Mouse (Mus musculus) yolk sac, embryonic 10.5 days (tissue): ENCODE measurements around the gene Sec14l3.

ENCODE experiments used
- DNase-seq: peaks from one replicate; pipeline ENCODE4 v3.0.0-alpha.2; 2017; ENCODE audit warnings: low spot score

Gene Sec14l3

DNA sequence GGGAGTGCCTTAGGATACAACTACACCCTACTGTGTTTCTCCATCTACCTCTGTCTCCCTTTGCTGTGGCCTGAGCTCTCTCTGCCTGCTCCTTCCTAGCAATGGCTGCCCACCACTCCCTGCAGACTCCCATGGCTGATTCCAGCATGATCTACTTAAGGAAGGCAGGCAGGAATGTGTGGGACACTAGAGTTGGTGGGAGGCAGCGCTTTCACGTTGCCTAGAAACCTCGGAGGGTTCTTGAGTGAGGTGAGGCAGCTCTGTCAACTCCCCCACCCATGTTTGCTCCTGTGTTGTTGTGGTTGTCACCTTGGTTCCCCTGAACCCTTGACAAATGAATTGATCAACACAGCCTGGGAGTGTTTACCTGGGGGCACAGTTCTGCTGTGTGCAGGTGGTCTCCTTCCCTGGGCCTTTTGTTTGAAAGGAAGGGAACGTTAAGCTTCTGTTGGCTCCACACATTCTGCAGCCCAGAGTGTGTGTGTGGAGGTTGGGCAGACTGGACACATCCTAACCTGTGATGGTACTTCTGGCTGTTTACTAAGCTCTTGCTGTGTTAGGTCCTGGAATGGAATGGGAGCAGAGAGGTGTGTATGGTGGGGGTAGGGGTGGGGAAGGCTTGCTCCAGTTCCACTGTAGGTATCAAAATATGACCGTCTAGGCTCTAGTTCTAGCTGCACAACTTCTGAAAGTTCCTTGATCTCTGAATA is 3.6 kb upstream of the Sec14l3 start:
- DNase-seq, result no peak

DNA sequence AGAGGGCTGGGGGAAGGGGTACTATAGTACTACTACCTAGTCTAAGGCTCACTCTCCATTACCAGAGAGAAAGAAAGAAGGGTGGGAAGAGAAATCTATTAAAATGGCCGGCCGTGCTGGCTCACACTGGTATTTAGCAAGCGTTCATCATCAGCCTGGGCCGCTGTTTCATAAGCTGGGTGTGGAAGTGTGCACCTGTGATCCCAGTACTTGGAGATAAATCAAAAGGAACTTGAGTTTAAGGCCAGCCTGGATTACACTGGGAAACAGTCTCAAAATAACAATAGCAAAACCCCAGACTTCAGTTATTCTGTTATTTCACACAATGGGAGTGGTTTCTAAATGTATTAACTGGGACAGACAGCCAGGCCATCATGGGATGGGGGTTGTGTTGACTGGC is 2.1 kb upstream of the Sec14l3 start:
- DNase-seq, result no peak

- DNase-seq, result no peak
These were observed 1.7 kb upstream of the Sec14l3 start for GRCm38 (mm10) chr11:4062981-4063380.

- DNase-seq, result no peak
These were observed 5.0 kb downstream of the Sec14l3 start for GRCm38 (mm10) chr11:4069664-4070063.

- DNase-seq, result no peak
These were observed 12.0 kb downstream of the Sec14l3 start for GRCm38 (mm10) chr11:4076633-4077032.

DNA sequence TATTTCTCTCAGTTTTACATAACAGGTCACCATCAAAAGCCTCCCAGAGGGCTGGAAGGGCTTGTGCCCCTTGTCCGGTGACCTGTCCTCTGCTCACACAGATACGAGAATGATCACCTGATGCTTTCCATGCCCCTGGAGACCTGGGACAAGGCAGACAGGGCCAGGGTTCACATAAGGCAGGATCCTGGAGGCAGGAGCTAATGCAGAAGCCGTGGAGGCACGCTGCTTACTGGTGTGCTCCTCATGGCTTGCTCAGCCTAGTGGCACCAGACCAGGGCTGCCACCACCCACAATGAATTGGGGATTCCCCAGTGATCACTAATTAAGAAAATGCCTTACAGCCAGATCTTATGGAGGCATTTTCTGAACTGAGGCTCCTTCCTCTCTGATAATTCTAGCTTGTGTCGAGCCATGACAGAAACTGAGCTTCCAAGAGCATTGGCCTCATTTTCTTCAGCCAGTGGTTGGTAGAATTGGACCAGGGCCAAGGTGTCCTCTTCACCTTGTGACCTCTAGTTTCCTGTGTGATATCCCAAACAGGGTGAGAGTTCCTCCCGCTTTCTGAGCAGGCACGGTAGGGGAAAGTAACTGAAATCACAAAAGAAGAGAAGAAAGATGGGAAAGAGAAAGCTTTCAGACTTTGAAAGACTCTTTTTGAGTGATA is 13.8 kb downstream of the Sec14l3 start:
- DNase-seq, result no peak

DNA sequence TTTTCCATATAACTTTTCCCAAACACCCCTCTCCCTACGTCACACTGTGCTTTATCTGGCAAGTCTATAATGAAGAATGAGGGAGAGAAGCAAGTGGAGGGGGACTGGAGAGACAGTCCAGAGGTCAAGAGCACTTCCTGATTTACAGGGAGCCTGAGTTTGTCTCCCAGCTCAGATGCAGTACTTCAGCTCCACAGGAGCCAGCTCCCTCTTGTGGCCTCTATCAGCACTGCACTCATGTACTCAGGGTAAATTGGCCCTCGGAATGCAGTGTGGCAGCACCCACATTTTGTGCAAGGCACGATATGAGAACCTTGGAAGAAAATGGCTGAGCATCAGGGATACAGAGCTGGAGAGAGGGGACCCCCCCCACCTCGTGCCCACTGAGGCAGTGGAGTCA is 15.6 kb downstream of the Sec14l3 start:
- peak; percentile 62 for DNase-seq

DNA sequence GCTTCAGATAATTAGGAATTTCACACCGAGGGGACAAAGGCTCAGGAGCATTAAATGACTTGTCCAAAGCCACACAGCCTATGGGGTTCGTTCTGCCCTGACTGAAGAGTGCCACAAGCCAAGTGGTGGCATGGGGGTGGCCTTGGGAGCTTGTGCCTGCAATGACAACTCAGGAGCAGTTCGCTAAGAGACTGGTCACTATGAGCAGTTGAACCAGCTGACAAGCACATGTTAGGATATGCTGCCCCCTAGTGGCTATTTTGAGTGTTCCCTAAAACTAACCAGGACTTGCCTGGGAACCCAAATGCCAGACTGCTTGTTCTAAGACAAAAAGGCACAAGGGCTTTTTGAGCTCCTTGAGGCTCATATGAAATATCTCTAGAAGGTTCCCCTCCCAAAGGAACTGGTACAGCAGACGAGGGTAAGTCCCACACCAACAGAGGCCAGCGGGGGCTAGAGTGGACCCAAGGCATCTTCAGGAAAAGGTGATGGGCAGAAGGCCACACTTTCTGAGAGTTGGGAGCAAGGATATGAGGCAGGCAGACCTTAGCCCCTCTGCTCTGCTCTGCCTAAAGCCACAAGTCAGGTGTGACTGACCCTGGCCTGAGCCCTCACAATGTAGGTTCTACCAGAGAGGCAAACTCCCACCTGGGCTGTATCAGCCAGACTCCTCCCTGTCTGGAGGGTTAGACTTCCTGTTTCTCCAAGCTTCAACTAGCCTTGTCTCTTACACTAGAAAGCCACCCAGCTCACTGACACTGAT is 18.9 kb downstream of the Sec14l3 start:
- DNase-seq, result peak; percentile 78

DNA sequence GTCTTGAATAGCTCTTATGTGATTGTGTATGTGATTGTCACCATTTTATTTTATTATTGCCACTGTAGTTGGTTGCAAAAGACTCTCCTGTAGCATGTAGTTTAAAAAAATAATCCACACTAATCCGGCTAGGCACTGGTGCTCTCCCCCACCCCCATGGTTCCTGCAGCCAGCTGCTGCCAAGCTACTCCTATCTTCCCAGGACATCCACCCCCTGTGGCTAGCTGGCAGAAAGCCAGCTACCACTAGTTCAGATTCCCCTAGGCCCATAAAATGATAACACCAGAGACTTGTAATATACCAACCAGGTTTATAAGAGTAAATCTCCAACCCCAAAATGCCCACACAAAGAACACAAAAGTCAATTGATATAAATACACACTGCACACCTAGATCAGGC is 21.6 kb downstream of the Sec14l3 start:
- no peak for DNase-seq

DNA sequence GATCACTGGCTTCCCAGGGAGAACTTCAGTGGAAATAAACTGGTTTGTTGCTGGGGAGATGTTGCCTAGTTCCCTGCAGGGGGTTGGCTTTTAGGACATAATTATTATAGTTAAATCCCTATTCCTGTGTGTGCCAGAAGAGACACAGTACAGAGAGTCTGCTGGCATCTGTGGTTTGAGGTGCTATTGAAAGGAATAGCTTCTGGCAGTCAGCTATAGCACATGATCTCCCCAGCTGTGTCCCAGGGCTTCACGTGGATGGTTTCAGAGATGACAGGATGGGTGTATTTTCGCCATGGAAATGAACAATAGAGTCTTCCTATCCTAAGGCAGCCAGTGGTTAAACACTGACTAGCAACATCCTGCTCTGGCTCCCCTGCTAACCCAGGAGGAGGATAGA is 22.6 kb downstream of the Sec14l3 start:
- no peak for DNase-seq

- DNase-seq, result peak; percentile 75
These were observed 29.1 kb downstream of the Sec14l3 start for GRCm38 (mm10) chr11:4093459-4094377.

- DNase-seq, result peak; percentile 87
These were observed 29.9 kb downstream of the Sec14l3 start for GRCm38 (mm10) chr11:4094378-4095170.

GRCm38 (mm10) chr11:4095171-4096053 is 30.8 kb downstream of the Sec14l3 start, which contains the start of gene Mtfp1:
TSS of gene Mtfp1 (minus strand) at chr11:4095445.
- peak; percentile 79 for DNase-seq

- DNase-seq, result peak; percentile 97
These were observed 31.7 kb downstream of the Sec14l3 start for GRCm38 (mm10) chr11:4096054-4096984.

DNA sequence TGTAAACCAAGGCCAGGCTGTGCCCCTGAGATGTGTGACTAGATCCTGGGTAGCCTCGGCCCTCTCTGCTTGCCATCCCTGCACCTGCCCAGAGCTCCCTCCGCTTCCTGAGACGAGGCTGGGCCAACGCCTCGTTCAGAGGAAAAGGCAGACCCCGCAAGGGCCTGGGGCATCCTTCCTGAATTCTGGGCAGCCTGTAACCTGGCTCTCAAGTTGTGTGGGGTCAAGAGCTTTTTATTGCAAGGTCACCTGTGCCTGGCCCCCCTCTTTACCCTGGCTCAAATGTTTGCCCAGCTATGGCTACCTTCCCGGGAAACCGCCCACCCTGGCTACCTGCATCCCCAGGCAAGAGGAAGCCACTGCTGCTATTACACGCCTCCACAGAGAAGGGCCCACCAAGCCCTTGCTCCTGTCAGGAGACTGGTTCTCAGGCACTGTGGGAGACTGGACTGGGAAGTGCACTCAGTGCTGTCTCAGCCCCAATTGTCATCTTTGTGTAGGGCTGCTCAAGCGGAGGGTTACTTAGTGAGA is 32.5 kb downstream of the Sec14l3 start:
- no peak for DNase-seq

DNA sequence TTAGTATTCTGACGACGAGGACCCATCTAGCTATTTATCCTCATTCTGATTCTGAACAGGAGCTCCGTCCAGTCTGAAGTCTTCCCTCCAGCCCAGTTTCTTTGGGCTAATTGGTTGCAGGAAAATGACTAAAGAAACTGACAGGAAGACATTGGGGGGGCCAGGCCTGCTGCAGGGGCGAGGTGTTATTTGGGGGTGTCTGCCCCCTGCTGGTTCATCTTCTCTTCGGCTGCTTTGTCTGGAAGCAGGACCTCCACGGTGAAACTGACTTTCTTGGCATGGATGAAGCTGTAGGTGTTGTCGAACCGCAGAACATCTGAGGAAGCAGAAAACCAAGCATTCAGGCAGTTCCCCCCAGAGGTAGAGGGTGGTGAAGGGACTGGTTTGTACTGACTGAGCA is 33.5 kb downstream of the Sec14l3 start:
- no peak for DNase-seq

DNA sequence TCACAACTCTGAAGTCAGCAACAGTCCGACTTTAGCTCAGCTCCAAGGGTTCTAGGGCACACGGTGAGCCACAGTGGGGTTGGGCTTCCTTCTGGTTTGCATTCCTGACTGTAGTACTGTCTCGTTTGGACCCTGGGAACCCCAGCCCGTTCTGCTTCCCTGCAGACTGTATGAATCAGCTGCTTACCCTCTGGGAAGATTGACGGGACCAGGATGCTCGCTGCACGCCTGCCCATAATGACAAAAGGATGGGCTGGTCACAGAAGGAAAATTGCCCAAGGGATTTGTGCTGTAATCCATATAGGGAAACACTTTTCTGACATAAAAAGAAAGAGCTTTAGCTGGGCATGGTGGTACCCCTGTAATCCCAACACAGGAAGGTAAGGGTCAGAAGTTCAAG is 34.2 kb downstream of the Sec14l3 start:
- DNase-seq, result no peak

- DNase-seq, result no peak
These were observed 34.8 kb downstream of the Sec14l3 start for GRCm38 (mm10) chr11:4099447-4099846.

- DNase-seq, result no peak
These were observed 37.2 kb downstream of the Sec14l3 start for GRCm38 (mm10) chr11:4101851-4102250.
